In the genomic region with DNA sequence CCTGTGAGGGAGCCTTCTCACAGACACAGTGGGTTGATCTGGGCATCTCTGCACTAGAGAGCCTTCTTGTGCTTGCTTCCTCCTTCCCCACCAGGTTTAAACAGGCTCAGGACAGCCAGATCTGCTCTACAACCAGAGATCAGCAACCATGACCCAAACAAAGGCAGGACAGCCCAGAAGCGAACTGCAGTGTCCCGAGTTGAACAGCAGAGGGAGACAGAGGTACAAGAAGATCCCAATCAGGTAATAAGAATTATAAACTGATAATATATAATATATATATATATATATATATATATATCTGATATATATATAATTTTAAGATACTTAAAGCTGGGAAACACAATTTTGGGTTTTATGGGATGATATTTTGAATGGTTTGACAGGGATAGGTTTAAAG, we compare ENCODE assay signal across 10 mouse cellular contexts. TPM values are rescaled to one million over a fixed set of nuclear protein-coding genes. Genes with fewer than 3 reads are reported as not detected.
DNase-seq lines count a peak whose midpoint lies in the region; ATAC-seq and TF ChIP-seq lines count a peak whose summit lies in the region.
"Had no signal": no experiment of that assay in that cellular context is flagged by ENCODE, and none has a peak within 500 bp of the region (broad histone marks: within the 10 kb centered on the region; RNA-seq: fewer than 3 reads in every experiment).

No protein-coding gene starts in this region.

- ATAC-seq in megakaryocyte progenitor cell, adult 5-6 weeks (replicated peaks; ENCODE audit: poor library complexity) = peak; percentile 58; the same call in 1 of the 2 replicates

- no peak overlapping the region for H3K9ac ChIP-seq in heart, adult 2 months (ENCODE audit: low read depth, low read length)
- H3K9ac ChIP-seq: embryonic facial prominence, embryonic 12.5 days had no signal

- peak; percentile 80 for TF ChIP-seq CTCF in heart, adult 2 months (IDR thresholded peaks at IDR 0.05)
- peak; percentile 68; the same call in 1 of the 2 replicates for TF ChIP-seq CTCF in embryonic fibroblast, embryonic 13.5 days (IDR thresholded peaks at IDR 0.05; ENCODE audit: borderline replicate concordance, insufficient read depth, low read length)

- H3K36me3 ChIP-seq in heart, adult 2 months (ENCODE audit: control insufficient read depth, insufficient read depth, low read length) = no peaks in the 10 kb centered on the region
- H3K36me3 ChIP-seq: embryonic facial prominence, embryonic 12.5 days had no signal

- no peaks in the 10 kb centered on the region for H3K27me3 ChIP-seq in heart, adult 2 months (ENCODE audit: control insufficient read depth, insufficient read depth, low read length)
- H3K27me3 ChIP-seq: embryonic facial prominence, embryonic 12.5 days had no signal

- WGBS in heart, adult 2 months = 9% methylated on average over 2 of the region's 2 CpGs

- H3K79me2 ChIP-seq in heart, adult 2 months (replicated peaks; ENCODE audit: control insufficient read depth, insufficient read depth, low read length) = no peaks in the 10 kb centered on the region

- no peak overlapping the region for H3K4me3 ChIP-seq in heart, adult 2 months
- no peak overlapping the region for H3K4me3 ChIP-seq in embryonic fibroblast, embryonic 13.5 days (ENCODE audit: insufficient read depth, low read length)
- H3K4me3 ChIP-seq: embryonic facial prominence, embryonic 12.5 days had no signal

- no peak overlapping the region for H3K27ac ChIP-seq in heart, adult 2 months
- H3K27ac ChIP-seq in embryonic fibroblast, embryonic 13.5 days (ENCODE audit: insufficient read depth, low read length) = no peak overlapping the region
- H3K27ac ChIP-seq: embryonic facial prominence, embryonic 12.5 days had no signal

- no peak for TF ChIP-seq EP300 in heart, adult 2 months (IDR thresholded peaks at IDR 0.05; ENCODE audit: insufficient read depth, low read depth, low read length)

- intact Hi-C loops in heart, adult 2 months (cut with DNase I) = no loop called here

- H3K4me1 ChIP-seq in heart, adult 2 months (ENCODE audit: control insufficient read depth, insufficient read depth, low read length) = no peaks in the 10 kb centered on the region
- no peaks in the 10 kb centered on the region for H3K4me1 ChIP-seq in embryonic fibroblast, embryonic 13.5 days (ENCODE audit: control insufficient read depth, insufficient read depth, low read length)
- H3K4me1 ChIP-seq: embryonic facial prominence, embryonic 12.5 days had no signal

- TF ChIP-seq POLR2A in heart, adult 2 months (IDR thresholded peaks at IDR 0.05; ENCODE audit: insufficient read depth, low read depth, low read length) = no peak
- no peak for TF ChIP-seq POLR2A in embryonic fibroblast, embryonic 13.5 days (IDR thresholded peaks at IDR 0.05; ENCODE audit: low read depth, low read length)

- peak in 1 of 2 experiments; percentile 36 for DNase-seq in heart, adult 2 months
- DNase-seq in heart, adult 11 months = no peak
- peak; percentile 23 for DNase-seq in ovary, postnatal 14 days (ENCODE audit: low spot score)
- no peak for DNase-seq in ovary, adult 18-20 months (ENCODE audit: low spot score)
- DNase-seq in T-cell, adult 2 months (ENCODE audit: low spot score) = peak; percentile 3
- no peak for DNase-seq in urinary bladder, postnatal 10 days (ENCODE audit: low spot score)

RNA-seq across cellular contexts. Expression of a gene that starts 22.5 kb away (rescaled TPM):
- total RNA-seq in heart, adult 2 months (2021) = not detected
- polyA plus RNA-seq in heart, adult 2 months (2012; rRNA removed) = not detected in 2 replicates
- polyA plus RNA-seq in embryonic fibroblast, embryonic 13.5 days (2011; ENCODE audit: insufficient read length, low read depth, missing spikeins) = not detected in 2 replicates
- not detected in 2 replicates for total RNA-seq in megakaryocyte progenitor cell, adult 5-6 weeks (2015)
- total RNA-seq in megakaryocyte progenitor cell, adult 5-6 weeks (2017) = not detected in 2 replicates
- total RNA-seq: left cerebral cortex, postnatal 25 days had no signal
- polyA plus RNA-seq: embryonic facial prominence, embryonic 12.5 days had no signal

RNA-seq across cellular contexts. Expression of a gene that starts 51.0 kb away (rescaled TPM):
- not detected for total RNA-seq in heart, adult 2 months (2021)
- not detected in 2 replicates for polyA plus RNA-seq in heart, adult 2 months (2012; rRNA removed)
- 0.45 and 0.93 TPM in 2 replicates for polyA plus RNA-seq in embryonic fibroblast, embryonic 13.5 days (2011; ENCODE audit: insufficient read length, low read depth, missing spikeins)
- total RNA-seq in megakaryocyte progenitor cell, adult 5-6 weeks (2015) = not detected in 2 replicates
- total RNA-seq in megakaryocyte progenitor cell, adult 5-6 weeks (2017) = not detected in 2 replicates
- total RNA-seq: left cerebral cortex, postnatal 25 days had no signal

RNA-seq across cellular contexts. Expression of a gene that starts 54.1 kb away (rescaled TPM):
- total RNA-seq in heart, adult 2 months (2021) = 10 to 100 TPM; 60.0 to 75.2 TPM
- 64.5 and 80.0 TPM in 2 replicates for polyA plus RNA-seq in heart, adult 2 months (2012; rRNA removed)
- 2,532 and 4,944 TPM in 2 replicates for polyA plus RNA-seq in embryonic fibroblast, embryonic 13.5 days (2011; ENCODE audit: insufficient read length, low read depth, missing spikeins)
- total RNA-seq in megakaryocyte progenitor cell, adult 5-6 weeks (2015) = not detected in 2 replicates
- total RNA-seq in megakaryocyte progenitor cell, adult 5-6 weeks (2017) = not detected in 2 replicates

Comparison
In these comparisons a context has a peak if more than half of its experiments do, and no peak if none do; other contexts are left out.
1. DNase-seq: peak in ovary, postnatal 14 days (single experiment) and T-cell, adult 2 months (single experiment); none in heart, adult 11 months (single experiment), ovary, adult 18-20 months (single experiment) and urinary bladder, postnatal 10 days (single experiment).
2. RNA of a gene that starts 54.1 kb away (total RNA-seq): 60.0 to 75.2 TPM in heart, adult 2 months; not detected in megakaryocyte progenitor cell, adult 5-6 weeks; every median in the first group is over 10 times any median in the second.